Mouse (Mus musculus): Measurements from ENCODE around the gene Rnf39. TPM values are rescaled to one million over a fixed set of nuclear protein-coding genes. Genes with fewer than 3 reads are reported as not detected.

The Rnf39 gene
- polyA plus RNA-seq (2014; fragmentation: Illumina TruSeq; extraction: RNeasy Lipid Tissue Mini Kit (QIAGEN cat#74804); ENCODE audit: low read depth, low replicate concordance), result 3.8 TPM

DNA sequence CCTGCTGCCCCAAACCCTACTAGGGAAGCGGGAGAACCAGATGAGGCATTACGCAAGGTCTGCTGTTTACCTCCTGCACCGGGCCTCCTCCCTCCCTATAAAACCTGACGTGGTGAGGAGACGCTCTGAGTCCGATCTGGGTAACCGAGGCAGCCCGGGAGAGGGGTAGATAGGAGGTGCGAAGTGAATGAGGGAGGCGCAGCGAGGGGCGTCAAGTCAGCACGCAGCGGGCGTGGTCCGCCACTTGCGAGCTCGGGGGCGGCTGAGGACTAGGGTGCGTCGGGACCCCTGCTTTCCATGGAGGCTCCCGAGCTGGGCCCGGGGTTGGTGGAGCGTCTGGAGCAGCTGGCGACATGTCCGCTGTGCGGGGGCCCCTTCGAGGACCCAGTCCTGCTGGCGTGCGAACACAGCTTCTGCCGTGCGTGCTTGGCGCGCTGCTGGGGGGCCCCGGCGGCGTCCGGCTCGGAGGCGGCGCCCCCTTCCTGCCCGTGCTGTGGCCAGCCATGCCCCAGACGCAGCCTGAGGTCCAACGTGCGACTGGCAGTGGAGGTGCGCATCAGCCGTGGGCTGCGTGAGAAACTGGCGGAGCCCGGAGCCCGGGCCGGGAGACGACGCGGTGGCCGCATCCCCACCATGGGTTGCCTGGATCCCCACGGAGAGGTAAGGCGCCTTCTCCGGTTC lies at the start of gene Rnf39:
Gene Rnf39 (plus strand): TSS at position 128 of the 681 bp plus-strand sequence.

GRCm38 (mm10) chr17:36897552-36898205 lies 45.0 kb upstream of the Rnf39 start, which contains the start of gene Trim31:
Trim31 (plus strand) TSS chr17:36898118.

GRCm38 (mm10) chr17:36950981-36951947 lies 8.5 kb downstream of the Rnf39 start, which contains the start of gene Ppp1r11:
Ppp1r11 (minus strand) TSS chr17:36951741.

GRCm38 (mm10) chr17:36957999-36958743 lies 15.5 kb downstream of the Rnf39 start, which contains the start of the genes Znrd1 and Znrd1as:
Znrd1 (minus strand) TSS chr17:36958559.
Znrd1as (plus strand) TSS chr17:36958592.

DNA sequence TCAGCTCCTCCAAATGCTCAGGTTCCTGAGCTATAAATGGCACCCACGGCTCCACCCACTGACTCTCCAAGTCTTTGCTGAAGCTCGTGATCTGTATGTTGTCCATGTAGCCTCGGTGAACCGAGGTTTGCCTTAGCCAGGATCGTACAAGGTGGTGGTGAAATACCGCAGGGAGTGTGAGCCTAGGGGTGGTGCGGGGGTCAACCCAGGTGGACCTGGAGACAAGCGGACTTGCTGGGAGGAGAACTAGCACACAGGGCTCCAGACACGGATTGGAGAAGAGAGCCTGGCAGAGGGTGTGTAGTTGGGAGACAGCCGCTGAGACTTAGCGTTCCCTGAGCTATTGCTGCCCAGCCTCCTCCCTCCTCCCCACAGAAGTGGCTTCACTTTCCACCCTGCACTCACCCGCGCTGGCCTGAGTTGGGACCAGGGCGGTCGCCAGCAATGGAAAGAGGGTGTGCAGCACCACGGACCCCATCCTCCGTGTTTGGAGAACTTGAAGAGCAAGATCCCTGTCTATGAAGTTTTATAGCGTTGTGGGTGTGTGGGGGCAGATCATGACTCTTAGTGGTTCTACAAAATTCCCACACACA lies 38.6 kb downstream of the Rnf39 start, which contains the start of gene 2410137M14Rik:
Gene 2410137M14Rik (minus strand): TSS at position 17 of the 593 bp plus-strand sequence.

DNA sequence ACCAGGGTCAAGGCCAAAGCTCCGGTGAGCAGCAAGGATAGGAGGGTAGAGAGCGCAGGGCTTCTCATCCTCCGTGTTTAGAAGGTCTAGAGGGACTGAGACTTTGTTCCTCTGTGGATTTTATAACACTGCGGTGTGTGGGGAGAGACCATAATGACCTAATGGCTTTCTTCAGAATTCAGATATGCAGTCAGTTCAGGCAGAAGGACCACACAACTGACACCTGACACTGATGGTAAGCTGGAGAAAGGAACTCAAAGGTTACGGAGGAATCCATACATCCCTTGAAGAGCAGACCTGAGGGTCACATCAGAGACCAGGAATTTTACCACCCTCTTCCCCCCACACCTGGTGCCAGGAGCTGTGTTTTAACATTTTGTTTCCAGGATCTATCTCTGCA lies 46.7 kb downstream of the Rnf39 start, which contains the start of gene H2-M5:
Gene H2-M5 (minus strand): TSS at position 101 of the 400 bp plus-strand sequence.

Other genes starting within 250 kb of the Rnf39 start
- gene H2-M10.5, start 170.0 kb upstream of the Rnf39 start, polyA plus RNA-seq (2014; fragmentation: Illumina TruSeq; extraction: RNeasy Lipid Tissue Mini Kit (QIAGEN cat#74804); ENCODE audit: low read depth, low replicate concordance), result not detected
- gene H2-M10.6, start 130.7 kb upstream of the Rnf39 start, polyA plus RNA-seq (2014; fragmentation: Illumina TruSeq; extraction: RNeasy Lipid Tissue Mini Kit (QIAGEN cat#74804); ENCODE audit: low read depth, low replicate concordance), result not detected
- 22.8 TPM for gene Trim26, start 105.8 kb upstream of the Rnf39 start, polyA plus RNA-seq (2014; fragmentation: Illumina TruSeq; extraction: RNeasy Lipid Tissue Mini Kit (QIAGEN cat#74804); ENCODE audit: low read depth, low replicate concordance)
- not detected for gene Trim15, start 75.7 kb upstream of the Rnf39 start, polyA plus RNA-seq (2014; fragmentation: Illumina TruSeq; extraction: RNeasy Lipid Tissue Mini Kit (QIAGEN cat#74804); ENCODE audit: low read depth, low replicate concordance)
- gene Trim10, start 73.3 kb upstream of the Rnf39 start, polyA plus RNA-seq (2014; fragmentation: Illumina TruSeq; extraction: RNeasy Lipid Tissue Mini Kit (QIAGEN cat#74804); ENCODE audit: low read depth, low replicate concordance), result not detected
- not detected for gene Trim40, start 52.8 kb upstream of the Rnf39 start, polyA plus RNA-seq (2014; fragmentation: Illumina TruSeq; extraction: RNeasy Lipid Tissue Mini Kit (QIAGEN cat#74804); ENCODE audit: low read depth, low replicate concordance)
- not detected for gene Trim31, start 44.8 kb upstream of the Rnf39 start, polyA plus RNA-seq (2014; fragmentation: Illumina TruSeq; extraction: RNeasy Lipid Tissue Mini Kit (QIAGEN cat#74804); ENCODE audit: low read depth, low replicate concordance)
- 6.2 TPM for gene Ppp1r11, start 8.8 kb downstream of the Rnf39 start, polyA plus RNA-seq (2014; fragmentation: Illumina TruSeq; extraction: RNeasy Lipid Tissue Mini Kit (QIAGEN cat#74804); ENCODE audit: low read depth, low replicate concordance)
- 10.4 TPM for gene Znrd1, start 15.6 kb downstream of the Rnf39 start, polyA plus RNA-seq (2014; fragmentation: Illumina TruSeq; extraction: RNeasy Lipid Tissue Mini Kit (QIAGEN cat#74804); ENCODE audit: low read depth, low replicate concordance)
- gene Znrd1as, start 15.7 kb downstream of the Rnf39 start, polyA plus RNA-seq (2014; fragmentation: Illumina TruSeq; extraction: RNeasy Lipid Tissue Mini Kit (QIAGEN cat#74804); ENCODE audit: low read depth, low replicate concordance), result 30.8 TPM
- not detected for gene 2410137M14Rik, start 38.3 kb downstream of the Rnf39 start, polyA plus RNA-seq (2014; fragmentation: Illumina TruSeq; extraction: RNeasy Lipid Tissue Mini Kit (QIAGEN cat#74804); ENCODE audit: low read depth, low replicate concordance)
- gene H2-M5, start 46.6 kb downstream of the Rnf39 start, polyA plus RNA-seq (2014; fragmentation: Illumina TruSeq; extraction: RNeasy Lipid Tissue Mini Kit (QIAGEN cat#74804); ENCODE audit: low read depth, low replicate concordance), result not detected
- gene Zfp57, start 58.2 kb downstream of the Rnf39 start, polyA plus RNA-seq (2014; fragmentation: Illumina TruSeq; extraction: RNeasy Lipid Tissue Mini Kit (QIAGEN cat#74804); ENCODE audit: low read depth, low replicate concordance), result 1.9 TPM
- gene Mog, start 80.5 kb downstream of the Rnf39 start, polyA plus RNA-seq (2014; fragmentation: Illumina TruSeq; extraction: RNeasy Lipid Tissue Mini Kit (QIAGEN cat#74804); ENCODE audit: low read depth, low replicate concordance), result not detected
- gene Gabbr1, start 103.0 kb downstream of the Rnf39 start, polyA plus RNA-seq (2014; fragmentation: Illumina TruSeq; extraction: RNeasy Lipid Tissue Mini Kit (QIAGEN cat#74804); ENCODE audit: low read depth, low replicate concordance), result 2.8 TPM
- not detected for gene Olfr90, start 145.6 kb downstream of the Rnf39 start, polyA plus RNA-seq (2014; fragmentation: Illumina TruSeq; extraction: RNeasy Lipid Tissue Mini Kit (QIAGEN cat#74804); ENCODE audit: low read depth, low replicate concordance)
- not detected for gene Olfr91, start 155.4 kb downstream of the Rnf39 start, polyA plus RNA-seq (2014; fragmentation: Illumina TruSeq; extraction: RNeasy Lipid Tissue Mini Kit (QIAGEN cat#74804); ENCODE audit: low read depth, low replicate concordance)
- gene Olfr92, start 177.2 kb downstream of the Rnf39 start, polyA plus RNA-seq (2014; fragmentation: Illumina TruSeq; extraction: RNeasy Lipid Tissue Mini Kit (QIAGEN cat#74804); ENCODE audit: low read depth, low replicate concordance), result not detected
- gene Olfr93, start 218.6 kb downstream of the Rnf39 start, polyA plus RNA-seq (2014; fragmentation: Illumina TruSeq; extraction: RNeasy Lipid Tissue Mini Kit (QIAGEN cat#74804); ENCODE audit: low read depth, low replicate concordance), result not detected

All from liver, adult 10 weeks (tissue).